Mouse (Mus musculus): Measurements from ENCODE around the gene Spag16.

The Spag16 gene

GRCm38 (mm10) chr1:70082208-70082878 lies 255.6 kb downstream of the Spag16 start:
- DNase-seq (ENCODE audit: low read depth): no peak

DNA sequence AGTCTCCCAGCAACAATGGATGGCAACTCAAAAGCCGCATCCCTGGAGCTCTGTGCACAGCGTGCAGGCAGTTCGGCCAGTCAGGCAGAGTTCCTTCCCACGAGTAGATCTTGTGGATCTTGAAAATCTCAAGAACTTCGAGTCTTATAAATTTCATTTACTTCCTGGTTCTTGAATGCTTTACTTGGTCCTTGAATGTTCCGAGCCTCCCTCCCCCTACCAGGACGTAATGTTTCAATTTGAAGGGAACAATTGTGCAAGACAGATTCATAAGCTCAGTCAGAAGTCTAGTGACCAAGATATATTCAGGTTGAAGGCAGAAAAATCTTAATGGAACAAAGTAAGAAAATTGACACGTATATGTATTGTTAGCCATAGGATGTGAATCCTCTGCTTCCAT lies 277.9 kb downstream of the Spag16 start:
- no peak for DNase-seq (ENCODE audit: low read depth)

- no peak for DNase-seq (ENCODE audit: low read depth)
Measured at GRCm38 (mm10) chr1:70116212-70116982, 289.6 kb downstream of the Spag16 start.

DNA sequence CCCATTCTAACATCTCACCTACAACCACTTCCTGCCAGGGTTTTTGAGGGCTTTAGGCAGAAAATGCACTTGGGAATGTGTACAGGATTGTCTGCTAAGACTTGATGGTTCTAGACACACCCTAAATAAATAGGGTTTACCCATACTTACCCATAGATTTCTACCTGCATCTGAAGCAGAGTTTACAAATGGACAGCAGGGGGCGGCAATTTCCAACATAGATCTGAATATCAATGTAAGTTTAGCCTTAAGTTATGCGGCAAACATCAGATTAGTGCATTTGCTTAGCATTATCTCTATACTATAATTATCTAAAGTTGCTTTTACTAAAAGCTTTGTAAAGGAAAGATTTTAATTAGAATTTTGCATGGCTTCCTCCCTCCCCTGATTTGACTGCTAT lies 301.3 kb downstream of the Spag16 start:
- no peak for DNase-seq (ENCODE audit: low read depth)

GRCm38 (mm10) chr1:70135547-70135946 lies 308.8 kb downstream of the Spag16 start:
- DNase-seq (ENCODE audit: low read depth): peak; percentile 57

- peak; percentile 36 for DNase-seq (ENCODE audit: low read depth)
Measured at GRCm38 (mm10) chr1:70165343-70166158, 338.8 kb downstream of the Spag16 start.

GRCm38 (mm10) chr1:70180123-70180741 lies 353.5 kb downstream of the Spag16 start:
- no peak for DNase-seq (ENCODE audit: low read depth)

GRCm38 (mm10) chr1:70264815-70265214 lies 438.0 kb downstream of the Spag16 start:
- no peak for DNase-seq (ENCODE audit: low read depth)

GRCm38 (mm10) chr1:70265920-70266505 lies 439.2 kb downstream of the Spag16 start:
- no peak for DNase-seq (ENCODE audit: low read depth)

DNA sequence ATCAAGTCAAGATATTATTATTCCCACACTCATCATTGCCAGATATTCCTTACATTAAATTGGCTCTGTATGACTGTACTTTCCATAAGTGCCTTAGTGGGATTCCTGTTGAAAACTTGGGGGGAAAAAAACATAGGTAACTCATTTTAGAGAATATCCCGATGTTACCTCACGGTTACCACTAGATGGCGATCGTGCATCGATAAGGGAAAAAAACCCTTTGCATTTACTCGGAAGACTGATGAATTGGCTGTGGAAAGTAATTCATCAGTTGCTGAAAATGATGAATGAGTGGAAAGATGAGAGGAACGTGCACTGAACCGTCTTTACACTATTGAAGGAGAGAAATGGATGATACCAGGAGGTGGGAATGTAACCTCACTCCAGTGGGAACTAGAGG lies 443.4 kb downstream of the Spag16 start:
- DNase-seq (ENCODE audit: low read depth): no peak

GRCm38 (mm10) chr1:70272753-70273152 lies 446.0 kb downstream of the Spag16 start:
- no peak for DNase-seq (ENCODE audit: low read depth)

DNA sequence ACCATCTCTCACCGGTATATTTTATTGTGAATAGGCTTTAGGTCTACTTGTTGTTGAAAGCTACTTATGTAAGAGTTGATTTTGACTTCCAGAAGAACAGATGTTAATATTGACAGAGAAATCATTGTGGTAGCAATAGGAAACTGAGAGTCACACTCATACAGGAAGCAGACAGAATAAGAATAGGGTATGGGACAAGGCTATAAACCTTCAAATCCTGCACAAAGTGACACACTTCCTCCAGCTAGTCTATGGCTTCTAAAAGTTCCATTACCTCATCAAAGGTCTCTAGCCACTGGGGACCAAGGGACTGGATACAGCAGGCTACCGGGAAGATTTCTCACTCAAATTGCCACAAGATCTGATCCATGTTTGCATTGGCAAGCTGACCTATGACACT lies 452.5 kb downstream of the Spag16 start:
- DNase-seq (ENCODE audit: low read depth): no peak

DNA sequence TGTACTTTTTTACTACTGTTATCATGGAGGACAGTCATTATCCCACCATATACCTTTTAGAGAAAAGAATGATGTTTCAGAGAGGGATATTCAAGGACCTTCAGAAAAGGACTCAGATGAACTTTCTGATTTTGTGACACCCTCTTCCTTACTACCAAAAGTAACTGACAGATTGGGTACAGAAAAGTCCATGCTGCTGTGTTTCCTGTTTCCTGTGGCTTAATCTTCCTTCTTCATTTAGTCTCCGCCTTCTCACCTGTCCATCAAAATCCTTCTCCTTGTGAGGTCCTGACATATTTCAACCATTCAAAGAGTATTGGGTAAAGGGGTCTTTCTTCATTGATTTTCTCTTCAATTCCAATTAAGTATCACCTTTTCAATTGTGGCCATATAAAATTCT lies 456.6 kb downstream of the Spag16 start:
- DNase-seq (ENCODE audit: low read depth): no peak

DNA sequence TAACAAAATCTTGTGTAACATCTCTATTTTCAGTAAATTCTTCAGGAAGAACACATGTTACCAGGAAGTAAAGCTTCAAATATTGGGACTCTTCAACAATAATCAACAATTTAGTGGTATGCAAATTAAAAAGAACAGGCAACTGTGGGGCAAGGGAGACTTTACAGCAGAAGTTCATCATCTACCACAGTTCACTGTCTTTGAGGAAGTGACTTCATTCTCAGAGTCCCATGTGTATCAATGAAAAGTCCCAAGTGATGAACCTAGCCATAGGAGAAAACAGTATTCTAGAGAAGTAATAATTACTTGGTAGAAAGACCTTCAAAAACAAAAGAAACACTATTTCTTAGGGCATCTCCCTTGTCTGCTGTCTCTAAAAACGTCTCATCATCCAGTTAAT lies 457.4 kb downstream of the Spag16 start:
- no peak for DNase-seq (ENCODE audit: low read depth)

DNA sequence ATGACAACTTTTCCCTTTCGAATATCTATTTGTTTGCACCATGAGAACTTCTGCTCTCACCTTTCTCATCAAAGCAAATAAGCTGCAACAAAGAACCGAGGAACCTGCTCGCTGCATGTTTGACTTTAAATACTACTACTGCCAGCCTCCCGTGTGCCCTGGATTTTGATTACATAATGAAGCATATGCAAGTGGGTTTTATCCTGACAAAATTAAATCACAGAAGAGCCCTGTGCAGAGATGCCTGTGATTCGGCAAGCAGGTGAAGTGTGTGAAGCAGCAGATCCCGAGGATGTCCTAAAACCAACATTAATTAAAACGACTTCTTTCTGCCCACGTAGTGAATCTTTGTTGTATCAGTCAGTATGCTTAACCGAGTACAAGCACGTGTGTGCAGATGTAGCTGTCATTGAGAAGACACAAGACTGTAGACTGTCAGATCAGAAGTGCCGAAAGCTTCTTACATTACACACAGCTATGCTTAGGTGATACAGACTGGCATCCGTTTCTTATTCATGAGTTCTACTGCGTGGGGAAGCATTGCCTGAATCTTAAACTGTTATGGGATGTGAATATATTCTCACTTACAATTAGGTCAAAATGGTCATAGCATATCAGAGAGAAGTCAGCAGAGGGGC lies 489.5 kb downstream of the Spag16 start:
- no peak for DNase-seq (ENCODE audit: low read depth)

DNA sequence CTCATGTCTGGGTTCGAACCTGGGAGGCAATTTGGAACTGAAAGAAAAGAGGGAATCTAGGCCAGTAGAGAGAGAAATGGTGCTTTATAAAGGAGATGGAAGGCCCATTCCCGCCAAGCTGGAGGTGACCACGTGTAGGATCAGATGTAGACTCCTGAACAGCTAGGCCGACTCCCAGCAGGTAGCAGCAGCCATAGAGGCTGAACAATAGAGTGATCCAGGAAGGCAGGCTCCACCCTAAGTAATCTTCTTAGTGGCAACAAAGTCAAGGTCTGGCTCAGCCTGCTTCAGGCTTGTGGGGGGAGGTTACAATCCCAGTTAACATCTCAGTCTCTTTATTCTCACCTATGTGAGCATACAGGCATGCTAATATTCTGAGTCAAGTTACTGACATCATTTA lies 494.2 kb downstream of the Spag16 start:
- DNase-seq (ENCODE audit: low read depth): no peak

DNA sequence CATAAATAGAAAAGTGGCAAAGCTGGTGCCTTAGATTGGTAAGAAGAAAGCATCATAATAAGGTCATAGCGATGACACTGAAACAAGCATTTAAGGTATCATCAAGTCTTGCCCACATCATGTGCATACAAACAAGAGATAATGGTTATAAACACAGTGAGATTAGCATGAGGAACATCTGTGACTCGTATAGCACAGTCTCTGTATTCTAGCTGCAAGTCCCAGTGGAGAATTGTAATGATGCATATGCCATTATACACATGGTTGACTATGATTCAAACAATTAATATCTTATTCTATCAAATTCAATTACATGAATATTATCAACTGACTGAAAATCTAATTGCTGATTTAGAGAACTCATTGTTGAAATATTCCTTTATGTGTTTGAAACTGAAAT lies 519.4 kb downstream of the Spag16 start:
- DNase-seq (ENCODE audit: low read depth): no peak

DNA sequence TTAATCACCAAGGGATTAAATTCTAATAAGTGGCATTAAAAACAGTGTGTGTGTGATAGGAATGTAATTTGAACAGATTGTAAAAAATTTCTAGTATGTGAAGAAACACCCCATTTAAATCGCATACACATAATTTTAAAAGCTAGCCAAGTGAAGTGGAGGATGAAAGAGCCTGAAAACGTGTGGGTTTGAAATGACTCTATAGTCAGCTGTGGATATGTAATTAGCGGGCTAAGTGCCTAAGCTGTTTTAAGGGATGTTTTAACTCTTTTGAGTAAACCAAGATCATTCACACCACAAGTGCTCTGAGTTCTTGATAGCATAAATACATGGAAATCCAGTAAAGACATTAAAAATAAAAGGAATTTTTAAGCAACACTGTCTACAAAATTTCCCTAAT lies 524.6 kb downstream of the Spag16 start:
- no peak for DNase-seq (ENCODE audit: low read depth)

DNA sequence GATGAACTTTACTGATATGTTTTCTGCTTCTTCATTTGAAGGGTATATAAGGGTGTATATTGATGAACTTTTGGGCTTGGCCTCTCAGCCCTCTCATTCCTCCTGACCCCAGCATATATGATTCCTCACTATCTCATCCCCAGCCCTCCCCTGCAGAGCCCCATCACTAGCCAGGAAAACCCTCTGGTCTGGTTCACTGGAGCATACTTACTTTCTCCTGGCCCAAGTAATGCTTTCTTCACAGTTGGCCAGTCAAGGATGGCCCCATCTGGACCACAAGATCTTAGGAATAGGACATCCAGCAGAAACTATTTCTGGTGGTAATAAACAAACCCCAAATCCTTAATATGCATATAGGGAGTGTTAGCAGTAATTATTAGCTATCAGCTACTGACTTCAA lies 527.2 kb downstream of the Spag16 start:
- no peak for DNase-seq (ENCODE audit: low read depth)

DNA sequence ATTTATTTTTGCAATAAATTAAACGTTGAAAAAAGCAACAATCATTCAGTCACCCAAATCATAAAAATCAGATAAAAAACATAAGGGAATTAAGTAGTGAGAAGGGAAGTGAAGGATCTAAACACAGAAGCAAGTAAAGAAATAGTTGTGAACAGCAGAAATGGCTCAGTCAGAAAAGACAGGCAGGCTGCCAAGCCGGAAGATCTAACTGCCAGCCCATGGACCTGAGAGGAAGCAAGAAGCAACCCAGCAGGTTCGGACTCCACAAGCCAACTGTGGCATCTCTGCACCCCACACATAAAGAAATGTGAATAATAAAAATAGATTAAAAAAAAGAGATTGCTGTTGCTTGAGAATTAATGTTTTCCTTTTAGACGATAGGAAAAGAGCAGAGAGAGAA lies 545.0 kb downstream of the Spag16 start:
- DNase-seq (ENCODE audit: low read depth): no peak

DNA sequence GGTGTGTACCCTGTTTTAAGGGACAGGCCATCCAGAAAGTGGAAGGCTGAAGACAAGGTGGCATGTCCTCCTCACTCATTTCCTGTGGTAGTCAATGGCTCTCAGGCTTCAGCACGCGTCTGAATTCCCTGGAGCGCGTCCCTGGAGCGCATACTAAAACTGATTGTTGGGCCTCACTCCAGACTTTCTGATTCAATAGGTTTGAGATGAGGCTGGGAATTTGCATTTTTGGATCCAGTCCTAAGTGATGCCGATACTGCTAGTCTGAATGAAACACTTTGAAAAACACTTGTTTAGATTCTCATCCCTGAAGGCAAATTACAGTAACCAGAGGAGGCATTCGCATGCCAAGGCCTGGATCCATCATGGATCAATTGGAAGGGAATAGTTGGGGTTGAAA lies 553.3 kb downstream of the Spag16 start:
- no peak for DNase-seq (ENCODE audit: low read depth)

All from fibroblast of lung, adult 2 months (primary cell).